In the genomic region with DNA sequence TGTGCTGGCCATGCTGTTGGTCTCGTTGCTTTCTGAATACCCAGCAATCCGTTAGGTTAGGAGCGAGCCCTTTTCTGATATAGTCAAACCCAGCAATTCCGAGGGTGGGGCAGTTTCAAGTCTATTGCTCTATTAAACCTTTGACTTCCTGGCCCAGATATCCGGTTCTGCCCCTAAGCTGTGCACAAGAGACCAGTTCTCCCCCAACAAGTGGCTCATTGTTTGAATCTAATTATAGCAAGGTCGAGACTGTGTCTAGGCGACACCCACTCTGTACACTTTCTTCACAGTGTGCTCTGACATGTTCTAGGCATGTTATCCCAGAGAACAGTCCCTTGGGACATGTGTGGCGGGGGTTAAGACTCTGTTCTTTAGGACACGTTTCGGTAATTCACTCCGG, we compare ENCODE assay signal across 22 mouse cellular contexts.
DNase-seq lines count a peak whose midpoint lies in the region; ATAC-seq and TF ChIP-seq lines count a peak whose summit lies in the region.
"Had no signal": no experiment of that assay in that cellular context is flagged by ENCODE, and none has a peak within 500 bp of the region (broad histone marks: within the 10 kb centered on the region; RNA-seq: fewer than 3 reads in every experiment).

No protein-coding gene starts in this region.

- in situ Hi-C loops in ES-E14 (cut with MboI; ENCODE audit: low sequenced_read_pairs in 2 of 2, unreplicated experiment in 2 of 2) = no loop called here

- H3K4me3 ChIP-seq in heart, embryonic 10.5 days = no peak overlapping the region
- H3K4me3 ChIP-seq in ES-Bruce4 (ENCODE audit: low read depth, low read length) (no peak overlapping the region), ES-E14 (ENCODE audit: insufficient read depth in 1 of 2, low read depth in 1 of 2, low read length in 2 of 2, poor library complexity in 1 of 2, severe bottlenecking in 1 of 2) (no peak overlapping the region)
- H3K4me3 ChIP-seq in heart, postnatal 0 days (ENCODE audit: low read depth, low read length) = no peak overlapping the region
- no peak overlapping the region for H3K4me3 ChIP-seq in liver, postnatal 0 days (ENCODE audit: low read depth, low read length)
- H3K4me3 ChIP-seq: embryonic facial prominence, embryonic 13.5 days; forebrain, embryonic 10.5 days; hindbrain, embryonic 10.5 days; layer of hippocampus, adult 2 months; limb, embryonic 15.5 days; neural tube, embryonic 12.5 days had no signal

- no peak for TF ChIP-seq EP300 in ES-Bruce4 (IDR thresholded peaks at IDR 0.05; ENCODE audit: insufficient read depth, low read depth, low read length)
- no peak for TF ChIP-seq EP300 in heart, postnatal 0 days (IDR thresholded peaks at IDR 0.05; ENCODE audit: low read depth)
- TF ChIP-seq EP300 in liver, postnatal 0 days (IDR thresholded peaks at IDR 0.05; ENCODE audit: low read depth) = no peak

- no peak for TF ChIP-seq CTCF in ES-Bruce4 (IDR thresholded peaks at IDR 0.05; ENCODE audit: low read depth, low read length)
- no peak for TF ChIP-seq CTCF in heart, postnatal 0 days (IDR thresholded peaks at IDR 0.05; ENCODE audit: low read depth)
- TF ChIP-seq CTCF in liver, postnatal 0 days (IDR thresholded peaks at IDR 0.05; ENCODE audit: low read depth) = no peak

- TF ChIP-seq POLR2A in ES-Bruce4 (IDR thresholded peaks at IDR 0.05; ENCODE audit: insufficient read depth, low read length) = no peak

- WGBS in heart, embryonic 10.5 days = 72% methylated on average over 11 of the region's 11 CpGs
- WGBS in heart, postnatal 0 days = 47% methylated on average over 11 of the region's 11 CpGs
- WGBS in liver, postnatal 0 days (ENCODE audit: insufficient replicate concordance) = 83% methylated on average over 11 of the region's 11 CpGs

- H3K9me3 ChIP-seq in heart, embryonic 10.5 days = no peaks in the 10 kb centered on the region
- H3K9me3 ChIP-seq in ES-Bruce4 (replicated peaks; ENCODE audit: control insufficient read depth, insufficient read depth, low read length, poor library complexity, severe bottlenecking) (no peaks in the 10 kb centered on the region), ES-E14 (ENCODE audit: control insufficient read depth, insufficient read depth, low read depth, low read length) (no peaks in the 10 kb centered on the region)
- H3K9me3 ChIP-seq in heart, postnatal 0 days (replicated peaks; ENCODE audit: control insufficient read depth, low read length) = no peaks in the 10 kb centered on the region
- no peaks in the 10 kb centered on the region for H3K9me3 ChIP-seq in liver, postnatal 0 days (ENCODE audit: low read length)
- H3K9me3 ChIP-seq: embryonic facial prominence, embryonic 13.5 days; forebrain, embryonic 10.5 days; hindbrain, embryonic 10.5 days; limb, embryonic 15.5 days; neural tube, embryonic 12.5 days had no signal

- ATAC-seq in heart, postnatal 0 days (ENCODE audit: insufficient read depth, low read depth) = peak; percentile 51; the same call in 1 of the 2 replicates
- ATAC-seq in liver, postnatal 0 days = no peak

- H3K4me1 ChIP-seq in heart, embryonic 10.5 days = peaks cover 6% of the 10 kb centered on the region; the same call in 1 of the 2 replicates
- H3K4me1 ChIP-seq in ES-Bruce4 (ENCODE audit: control insufficient read depth, insufficient read depth, low read length) = peaks cover 4% of the 10 kb centered on the region
- H3K4me1 ChIP-seq in ES-E14 (ENCODE audit: control insufficient read depth in 2 of 2, insufficient read depth in 2 of 2, low read length in 2 of 2, poor library complexity in 1 of 2) = peaks cover 3 to 13% of the 10 kb centered on the region in 2 experiments
- 0 out of 2 replicates have a peak, but pooled peaks cover 6% of the 10 kb centered on the region for H3K4me1 ChIP-seq in heart, postnatal 0 days (ENCODE audit: control insufficient read depth, insufficient read depth)
- H3K4me1 ChIP-seq in liver, postnatal 0 days (ENCODE audit: insufficient read depth) = no peaks in the 10 kb centered on the region
- H3K4me1 ChIP-seq: neural tube, embryonic 12.5 days had no signal

- peak overlapping the region; percentile 16; the same call in 1 of the 2 replicates for H3K27ac ChIP-seq in heart, embryonic 10.5 days
- H3K27ac ChIP-seq in ES-Bruce4 (ENCODE audit: insufficient read depth, low read length) (peak overlapping the region; percentile 13; the same call in 1 of the 2 replicates), ES-E14 (ENCODE audit: insufficient read depth, low read depth, low read length, poor library complexity, severe bottlenecking) (no peak overlapping the region)
- H3K27ac ChIP-seq in heart, postnatal 0 days (ENCODE audit: low read depth) = no peak overlapping the region
- H3K27ac ChIP-seq in liver, postnatal 0 days (ENCODE audit: low read depth) = no peak overlapping the region
- H3K27ac ChIP-seq: embryonic facial prominence, embryonic 13.5 days; forebrain, embryonic 10.5 days; hindbrain, embryonic 10.5 days; layer of hippocampus, adult 2 months; limb, embryonic 15.5 days; neural tube, embryonic 12.5 days had no signal

- no peak overlapping the region for H3K4me2 ChIP-seq in heart, postnatal 0 days (ENCODE audit: low read depth, low read length)
- no peak overlapping the region for H3K4me2 ChIP-seq in liver, postnatal 0 days (ENCODE audit: low read depth, low read length)
- H3K4me2 ChIP-seq: embryonic facial prominence, embryonic 13.5 days; limb, embryonic 15.5 days; midbrain, embryonic 11.5 days; neural tube, embryonic 12.5 days had no signal

- H3K9ac ChIP-seq in ES-Bruce4 (ENCODE audit: low read depth, poor library complexity, severe bottlenecking) (no peak overlapping the region), ES-E14 (ENCODE audit: insufficient read depth, low read depth, low read length, poor library complexity, severe bottlenecking) (peak overlapping the region; percentile 40; the same call in 1 of the 2 replicates)
- no peak overlapping the region for H3K9ac ChIP-seq in heart, postnatal 0 days (replicated peaks; ENCODE audit: low read depth, low read length)
- no peak overlapping the region for H3K9ac ChIP-seq in liver, postnatal 0 days (replicated peaks)
- H3K9ac ChIP-seq: embryonic facial prominence, embryonic 13.5 days; limb, embryonic 15.5 days; neural tube, embryonic 12.5 days had no signal

- intact Hi-C loops in heart, postnatal 36 days (cut with DNase I) = no loop called here

- no peak for DNase-seq in heart, embryonic 10.5 days (ENCODE audit: low spot score)
- no peak for DNase-seq in heart, postnatal 36 days
- DNase-seq in ES-E14 (ENCODE audit: low read depth, low spot score) = no peak
- DNase-seq in heart, postnatal 0 days (ENCODE audit: low spot score) = peak; percentile 29
- DNase-seq in liver, postnatal 0 days = no peak
- DNase-seq in urinary bladder, postnatal 36 days (ENCODE audit: low spot score in 2 of 2) = no peak
- DNase-seq: adrenal gland, postnatal 14 days; cerebellum, adult 2 months; gastrocnemius, postnatal 25 days; kidney, postnatal 10 days; lung, adult 2 months; lung, postnatal 4 days; right cerebral cortex, postnatal 14 days; thymus, postnatal 36 days had no signal

- H3K36me3 ChIP-seq in heart, embryonic 10.5 days = peaks cover 77% of the 10 kb centered on the region
- H3K36me3 ChIP-seq in ES-Bruce4 (ENCODE audit: control insufficient read depth, insufficient read depth, low read length, poor library complexity, severe bottlenecking) (peaks cover 7% of the 10 kb centered on the region), ES-E14 (ENCODE audit: control insufficient read depth, insufficient read depth, low read length, poor library complexity, severe bottlenecking) (peaks cover 38% of the 10 kb centered on the region)
- peaks cover 70% of the 10 kb centered on the region for H3K36me3 ChIP-seq in heart, postnatal 0 days (replicated peaks; ENCODE audit: control insufficient read depth, insufficient read depth, low read length)
- no peaks in the 10 kb centered on the region for H3K36me3 ChIP-seq in liver, postnatal 0 days (replicated peaks; ENCODE audit: insufficient read depth, low read length)

- H3K27me3 ChIP-seq in heart, embryonic 10.5 days (ENCODE audit: insufficient read depth, poor library complexity, severe bottlenecking) = no peaks in the 10 kb centered on the region
- no peaks in the 10 kb centered on the region for H3K27me3 ChIP-seq in ES-Bruce4 (ENCODE audit: control insufficient read depth, insufficient read depth, low read length, poor library complexity, severe bottlenecking)
- H3K27me3 ChIP-seq in heart, postnatal 0 days (ENCODE audit: control insufficient read depth, insufficient read depth, low read length) = no peaks in the 10 kb centered on the region
- no peaks in the 10 kb centered on the region for H3K27me3 ChIP-seq in liver, postnatal 0 days (ENCODE audit: insufficient read depth, low read length)
- H3K27me3 ChIP-seq: embryonic facial prominence, embryonic 13.5 days; limb, embryonic 15.5 days; neural tube, embryonic 12.5 days had no signal

TF ChIP-seq in ES-E14, 5 proteins besides CTCF, POLR2A, EP300 and RAD21:
- TF ChIP-seq MAFK (IDR thresholded peaks at IDR 0.05; ENCODE audit: insufficient read depth, low read depth, low read length) (no peak), ZNF384 (IDR thresholded peaks at IDR 0.05; ENCODE audit: low read depth, low read length) (no peak), ZC3H11A (IDR thresholded peaks at IDR 0.05; ENCODE audit: borderline replicate concordance, low read depth, low read length) (no peak), CHD2 (IDR thresholded peaks at IDR 0.05; ENCODE audit: low read depth, low read length) (no peak), HCFC1 (IDR thresholded peaks at IDR 0.05; ENCODE audit: borderline replicate concordance, insufficient read depth, low read length) (no peak)

Comparison
In these comparisons a context has a peak if more than half of its experiments do, and no peak if none do; other contexts are left out.
1. H3K27ac ChIP-seq: peak in heart, embryonic 10.5 days (single experiment) and ES-Bruce4 (single experiment); none in ES-E14 (single experiment), heart, postnatal 0 days (single experiment) and liver, postnatal 0 days (single experiment).